Mouse (Mus musculus): Measurements from ENCODE around the gene Ccdc141.
"Not testable (repeated sequence)": the region's sequence is repeated elsewhere in the genome, so short reads cannot be mapped to it uniquely, and the experiment has no call there.

Ccdc141 gene

GRCm38 (mm10) chr2:77074373-77074772 lies 96.1 kb downstream of the Ccdc141 start:
- intact Hi-C loops (cut with DNase I) = no loop called here

- intact Hi-C loops (cut with DNase I) = no loop called here
These were observed 96.5 kb downstream of the Ccdc141 start for GRCm38 (mm10) chr2:77073930-77074329.

- intact Hi-C loops (cut with DNase I) = loop anchor here (5.0 kb wide), 1 partner anchor 132 kb away; no protein-coding TSS in a partner anchor
These were observed 105.1 kb downstream of the Ccdc141 start for GRCm38 (mm10) chr2:77065294-77065693.

- intact Hi-C loops (cut with DNase I) = no loop called here
These were observed 108.6 kb downstream of the Ccdc141 start for GRCm38 (mm10) chr2:77061871-77062270.

- intact Hi-C loops (cut with DNase I) = no loop called here
These were observed 110.8 kb downstream of the Ccdc141 start for GRCm38 (mm10) chr2:77059596-77059995.

- intact Hi-C loops (cut with DNase I) = no loop called here
These were observed 114.1 kb downstream of the Ccdc141 start for GRCm38 (mm10) chr2:77056367-77056766.

- intact Hi-C loops (cut with DNase I) = no loop called here
These were observed 127.5 kb downstream of the Ccdc141 start for GRCm38 (mm10) chr2:77042912-77043311.

GRCm38 (mm10) chr2:77039683-77040082 lies 130.8 kb downstream of the Ccdc141 start:
- intact Hi-C loops (cut with DNase I) = no loop called here

- intact Hi-C loops (cut with DNase I) = no loop called here
These were observed 131.2 kb downstream of the Ccdc141 start for GRCm38 (mm10) chr2:77039281-77039680.

- intact Hi-C loops (cut with DNase I) = no loop called here
These were observed 133.2 kb downstream of the Ccdc141 start for GRCm38 (mm10) chr2:77037211-77037610.

GRCm38 (mm10) chr2:77034112-77034511 lies 136.3 kb downstream of the Ccdc141 start:
- intact Hi-C loops (cut with DNase I) = no loop called here

- intact Hi-C loops (cut with DNase I) = no loop called here
These were observed 136.9 kb downstream of the Ccdc141 start for GRCm38 (mm10) chr2:77033322-77034060.

- intact Hi-C loops (cut with DNase I) = no loop called here
These were observed 149.8 kb downstream of the Ccdc141 start for GRCm38 (mm10) chr2:77020649-77021048.

- intact Hi-C loops (cut with DNase I) = no loop called here
These were observed 152.7 kb downstream of the Ccdc141 start for GRCm38 (mm10) chr2:77017735-77018134.

- intact Hi-C loops (cut with DNase I) = not testable (repeated sequence)
These were observed 157.0 kb downstream of the Ccdc141 start for GRCm38 (mm10) chr2:77013449-77013848.

GRCm38 (mm10) chr2:77011981-77012380 lies 158.5 kb downstream of the Ccdc141 start:
- intact Hi-C loops (cut with DNase I) = no loop called here

- intact Hi-C loops (cut with DNase I) = no loop called here
These were observed 163.4 kb downstream of the Ccdc141 start for GRCm38 (mm10) chr2:77007015-77007414.

GRCm38 (mm10) chr2:77003148-77003547 lies 167.3 kb downstream of the Ccdc141 start:
- intact Hi-C loops (cut with DNase I) = no loop called here

- intact Hi-C loops (cut with DNase I) = no loop called here
These were observed 172.1 kb downstream of the Ccdc141 start for GRCm38 (mm10) chr2:76998351-76998750.

- intact Hi-C loops (cut with DNase I) = no loop called here
These were observed 177.8 kb downstream of the Ccdc141 start for GRCm38 (mm10) chr2:76992493-76993201.

GRCm38 (mm10) chr2:76987317-76987716 lies 183.1 kb downstream of the Ccdc141 start:
- intact Hi-C loops (cut with DNase I) = no loop called here

- intact Hi-C loops (cut with DNase I) = no loop called here
These were observed 186.1 kb downstream of the Ccdc141 start for GRCm38 (mm10) chr2:76984384-76984783.

- intact Hi-C loops (cut with DNase I) = no loop called here
These were observed 186.8 kb downstream of the Ccdc141 start for GRCm38 (mm10) chr2:76983601-76984000.
